Comparison of ENCODE assay signal across 18 mouse cellular contexts in genomic region chr5:144191026-144191425, GRCm38 (mm10). TPM values are rescaled to one million over a fixed set of nuclear protein-coding genes. Genes with fewer than 3 reads are reported as not detected.
DNase-seq lines count a peak whose midpoint lies in the region; ATAC-seq and TF ChIP-seq lines count a peak whose summit lies in the region.
"Had no signal": no experiment of that assay in that cellular context is flagged by ENCODE, and none has a peak within 500 bp of the region (broad histone marks: within the 10 kb centered on the region; RNA-seq: fewer than 3 reads in every experiment).

No protein-coding gene starts in this region.

- H3K36me3 ChIP-seq in heart, embryonic 10.5 days, result 0 out of 2 replicates have a peak, but pooled peaks cover 5% of the 10 kb centered on the region
- H3K36me3 ChIP-seq in midbrain, embryonic 10.5 days, result peaks cover 17% of the 10 kb centered on the region
- H3K36me3 ChIP-seq in midbrain, postnatal 0 days (ENCODE audit: insufficient read depth, low read length), result peaks cover 5% of the 10 kb centered on the region; the same call in 1 of the 2 replicates
- H3K36me3 ChIP-seq: forebrain, embryonic 15.5 days had no signal

- H3K4me1 ChIP-seq in heart, embryonic 10.5 days, result peaks cover 56% of the 10 kb centered on the region
- H3K4me1 ChIP-seq in midbrain, embryonic 10.5 days, result peaks cover 36% of the 10 kb centered on the region
- H3K4me1 ChIP-seq in midbrain, postnatal 0 days (ENCODE audit: insufficient read depth, low read length), result no peaks in the 10 kb centered on the region

- no peak for TF ChIP-seq CTCF in midbrain, postnatal 0 days (IDR thresholded peaks at IDR 0.05)

- DNase-seq in heart, embryonic 10.5 days (ENCODE audit: low spot score), result no peak
- DNase-seq in heart, postnatal 10 days, result no peak
- DNase-seq in midbrain, embryonic 10.5 days (ENCODE audit: low spot score), result peak; percentile 35
- DNase-seq in midbrain, postnatal 0 days (ENCODE audit: low spot score), result no peak
- peak; percentile 38 for DNase-seq in embryo, embryonic 11 days
- DNase-seq in mesoderm, embryonic 11.5 days (ENCODE audit: low read depth, low spot score), result peak; percentile 35
- DNase-seq in cerebellum, postnatal 4 days (ENCODE audit: low spot score in 2 of 2), result no peak
- no peak for DNase-seq in left cerebral cortex, adult 8-10 months (ENCODE audit: low spot score in 2 of 2)
- DNase-seq: cerebellum, adult 2 months; gastrocnemius, postnatal 10 days; lung, postnatal 14 days; right cerebral cortex, postnatal 14 days; thymus, postnatal 4 days had no signal

- H3K4me2 ChIP-seq in midbrain, postnatal 0 days (ENCODE audit: low read depth, low read length, poor library complexity, severe bottlenecking), result no peak overlapping the region

- H3K27me3 ChIP-seq in heart, embryonic 10.5 days (ENCODE audit: insufficient read depth, poor library complexity, severe bottlenecking), result no peaks in the 10 kb centered on the region
- no peaks in the 10 kb centered on the region for H3K27me3 ChIP-seq in midbrain, embryonic 10.5 days (ENCODE audit: low read depth, poor library complexity, severe bottlenecking)
- no peaks in the 10 kb centered on the region for H3K27me3 ChIP-seq in midbrain, postnatal 0 days (ENCODE audit: insufficient read depth, low read length)
- H3K27me3 ChIP-seq: embryonic facial prominence, embryonic 15.5 days; forebrain, embryonic 15.5 days; hindbrain, embryonic 15.5 days had no signal

- no peak overlapping the region for H3K9ac ChIP-seq in midbrain, postnatal 0 days (replicated peaks; ENCODE audit: low read length, poor library complexity, severe bottlenecking)
- H3K9ac ChIP-seq: embryonic facial prominence, embryonic 15.5 days; forebrain, embryonic 15.5 days; hindbrain, embryonic 15.5 days had no signal

- peak overlapping the region; percentile 69 for H3K27ac ChIP-seq in heart, embryonic 10.5 days
- peak overlapping the region; percentile 43 for H3K27ac ChIP-seq in midbrain, embryonic 10.5 days (replicated peaks)
- no peak overlapping the region for H3K27ac ChIP-seq in midbrain, postnatal 0 days (ENCODE audit: low read depth, low read length)
- H3K27ac ChIP-seq: embryonic facial prominence, embryonic 15.5 days; forebrain, embryonic 15.5 days; hindbrain, embryonic 15.5 days; kidney, postnatal 0 days; limb, embryonic 13.5 days had no signal

- intact Hi-C loops in heart, postnatal 10 days (cut with DNase I), result no loop called here

- H3K9me3 ChIP-seq in heart, embryonic 10.5 days, result no peaks in the 10 kb centered on the region
- no peaks in the 10 kb centered on the region for H3K9me3 ChIP-seq in midbrain, embryonic 10.5 days (replicated peaks)
- H3K9me3 ChIP-seq in midbrain, postnatal 0 days (ENCODE audit: low read length), result no peaks in the 10 kb centered on the region
- H3K9me3 ChIP-seq: embryonic facial prominence, embryonic 15.5 days; forebrain, embryonic 15.5 days; hindbrain, embryonic 15.5 days; limb, embryonic 13.5 days had no signal

- no peak for ATAC-seq in midbrain, postnatal 0 days (ENCODE audit: low FRiP score)

- 42% methylated on average over 23 of the region's 23 CpGs for WGBS in heart, embryonic 10.5 days
- 48% methylated on average over 23 of the region's 23 CpGs for WGBS in midbrain, embryonic 10.5 days
- 49% methylated on average over 23 of the region's 23 CpGs for WGBS in midbrain, postnatal 0 days

- peak overlapping the region; percentile 56 for H3K4me3 ChIP-seq in heart, embryonic 10.5 days
- H3K4me3 ChIP-seq in midbrain, embryonic 10.5 days, result 0 out of 2 replicates have a peak overlapping the region, but pooled peaks have one; percentile 4
- H3K4me3 ChIP-seq in midbrain, postnatal 0 days (ENCODE audit: low read depth, low read length), result no peak overlapping the region
- H3K4me3 ChIP-seq: forebrain, embryonic 15.5 days; hindbrain, embryonic 15.5 days had no signal

RNA-seq across cellular contexts. Expression of gene Bhlha15, which starts 0.9 kb away (rescaled TPM):
- 1.3 TPM in 2 replicates for polyA plus RNA-seq in heart, embryonic 10.5 days (2016; fragmentation: Nextera tagmentation; extraction: Ambion mirVana)
- total RNA-seq in heart, postnatal 10 days (2021), result not detected
- 0.07 and 0.16 TPM in 2 replicates for polyA plus RNA-seq in midbrain, embryonic 10.5 days (2016; fragmentation: Nextera tagmentation; extraction: Ambion mirVana)
- 0.09 TPM in 1 of 2 replicates, not detected in the other for total RNA-seq in midbrain, postnatal 0 days (2014; rRNA removed)
- polyA plus RNA-seq in midbrain, postnatal 0 days (2015; fragmentation: Nextera tagmentation; extraction: Ambion mirVana), result 0.06 and 0.09 TPM in 2 replicates
- under 1 TPM; 0.09 to 0.30 (median 0.16) TPM for total RNA-seq in left cerebral cortex, adult 8-10 months (2022)

RNA-seq across cellular contexts. Expression of gene Tecpr1, which starts 32.4 kb away (rescaled TPM):
- 15.1 and 18.7 TPM in 2 replicates for polyA plus RNA-seq in heart, embryonic 10.5 days (2016; fragmentation: Nextera tagmentation; extraction: Ambion mirVana)
- total RNA-seq in heart, postnatal 10 days (2021), result 10 to 100 TPM; 31.2 to 32.4 TPM
- polyA plus RNA-seq in midbrain, embryonic 10.5 days (2016; fragmentation: Nextera tagmentation; extraction: Ambion mirVana), result 21.7 and 27.7 TPM in 2 replicates
- total RNA-seq in midbrain, postnatal 0 days (2014; rRNA removed), result 65.4 and 68.4 TPM in 2 replicates
- 36.0 and 37.3 TPM in 2 replicates for polyA plus RNA-seq in midbrain, postnatal 0 days (2015; fragmentation: Nextera tagmentation; extraction: Ambion mirVana)
- 10 to 100 TPM; 88.3 to 96.5 (median 92.1) TPM for total RNA-seq in left cerebral cortex, adult 8-10 months (2022)

RNA-seq across cellular contexts. Expression of gene Bri3, which starts 53.2 kb away (rescaled TPM):
- 104 and 110 TPM in 2 replicates for polyA plus RNA-seq in heart, embryonic 10.5 days (2016; fragmentation: Nextera tagmentation; extraction: Ambion mirVana)
- total RNA-seq in heart, postnatal 10 days (2021), result 100 to 1,000 TPM; 165 to 171 TPM
- polyA plus RNA-seq in midbrain, embryonic 10.5 days (2016; fragmentation: Nextera tagmentation; extraction: Ambion mirVana), result 116 and 117 TPM in 2 replicates
- 11.0 and 19.4 TPM in 2 replicates for total RNA-seq in midbrain, postnatal 0 days (2014; rRNA removed)
- 116 and 124 TPM in 2 replicates for polyA plus RNA-seq in midbrain, postnatal 0 days (2015; fragmentation: Nextera tagmentation; extraction: Ambion mirVana)
- total RNA-seq in left cerebral cortex, adult 8-10 months (2022), result 10 to 100 TPM; 63.5 to 74.4 (median 72.5) TPM

Comparison
In these comparisons a context has a peak if more than half of its experiments do, and no peak if none do; other contexts are left out.
1. DNase-seq: peak in midbrain, embryonic 10.5 days (single experiment), embryo, embryonic 11 days (single experiment) and mesoderm, embryonic 11.5 days (single experiment); none in heart, embryonic 10.5 days (single experiment), heart, postnatal 10 days (0 of 2), midbrain, postnatal 0 days (single experiment), cerebellum, postnatal 4 days (0 of 2) and left cerebral cortex, adult 8-10 months (0 of 2).